Mouse (Mus musculus) megakaryocyte, adult 5-6 weeks (primary cell): ENCODE measurements at regions not wholly inside any gene's neighbourhood (a gene's known extent, or its start where the extent isn't known, plus 50 kb on each side); places are given as distances from the start of the nearest gene placed in this dataset.
"Not testable (repeated sequence)": the region's sequence is repeated elsewhere in the genome, so short reads cannot be mapped to it uniquely, and the experiment has no call there.

Experiments
- ATAC-seq: 2 replicates; pipeline ENCODE4 v1.8.0; 2016; ENCODE audit warnings: mild to moderate bottlenecking, inconsistent platforms; ENCODE audit not compliant: poor library complexity, severe bottlenecking

DNA sequence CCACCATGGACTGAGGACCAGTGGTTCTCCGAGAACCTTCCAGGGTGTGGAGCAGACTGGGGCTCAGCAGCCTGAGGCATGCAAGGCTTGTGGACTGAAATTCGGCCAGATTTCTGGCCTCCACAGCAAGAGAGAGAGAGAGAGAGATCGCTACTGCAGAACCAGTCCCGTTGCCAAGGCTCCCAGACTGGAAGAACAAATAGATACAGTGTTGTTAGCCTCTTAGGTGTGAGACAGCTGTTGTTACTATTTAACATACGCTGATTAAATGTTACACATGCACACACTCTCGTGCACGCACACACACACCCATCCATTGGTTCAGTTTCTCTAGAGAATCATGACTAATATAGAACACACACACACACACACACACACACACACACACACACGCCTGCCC is 133.4 kb upstream of the Ajap1 start:
- ATAC-seq = no peak

DNA sequence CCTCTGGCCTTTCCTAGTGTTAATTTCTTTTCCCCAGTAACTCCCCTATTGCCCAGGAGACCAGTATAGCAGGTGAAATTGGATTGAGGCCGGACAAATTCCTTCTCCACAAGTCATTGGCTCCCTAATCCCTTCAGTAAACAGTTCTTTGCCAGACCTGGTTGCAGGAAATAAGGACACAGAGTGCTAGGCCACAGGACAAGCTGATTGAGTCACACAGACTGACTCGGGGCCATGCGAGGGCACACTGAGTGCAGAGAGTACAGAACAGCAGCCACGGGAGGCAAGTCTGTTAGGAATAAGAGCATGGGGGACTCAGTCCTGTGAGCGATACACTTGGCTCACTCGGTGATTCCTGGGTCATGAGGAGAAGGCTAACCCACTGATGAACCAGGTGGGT is 134.3 kb upstream of the Ajap1 start:
- ATAC-seq = no peak

DNA sequence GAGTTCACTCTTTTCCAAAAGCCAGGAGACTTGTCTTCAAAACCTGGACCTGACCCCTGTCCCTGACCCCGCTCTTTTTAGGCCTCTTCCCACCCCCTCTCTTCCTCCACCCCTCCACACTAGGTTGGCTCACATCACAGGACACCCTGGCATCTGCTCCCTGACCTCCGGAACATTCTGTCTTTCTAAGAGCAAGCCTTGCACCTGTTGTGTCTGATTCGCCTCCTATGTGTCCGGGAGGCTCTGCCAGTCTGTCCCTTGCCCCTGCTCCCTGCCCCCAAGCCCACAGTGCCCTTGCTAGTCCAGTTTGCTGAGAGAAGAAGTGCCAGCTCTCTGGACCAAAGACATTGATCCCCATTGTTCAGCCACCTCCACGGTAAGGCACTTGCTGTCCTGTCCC is 138.3 kb upstream of the Ajap1 start:
- no peak for ATAC-seq

DNA sequence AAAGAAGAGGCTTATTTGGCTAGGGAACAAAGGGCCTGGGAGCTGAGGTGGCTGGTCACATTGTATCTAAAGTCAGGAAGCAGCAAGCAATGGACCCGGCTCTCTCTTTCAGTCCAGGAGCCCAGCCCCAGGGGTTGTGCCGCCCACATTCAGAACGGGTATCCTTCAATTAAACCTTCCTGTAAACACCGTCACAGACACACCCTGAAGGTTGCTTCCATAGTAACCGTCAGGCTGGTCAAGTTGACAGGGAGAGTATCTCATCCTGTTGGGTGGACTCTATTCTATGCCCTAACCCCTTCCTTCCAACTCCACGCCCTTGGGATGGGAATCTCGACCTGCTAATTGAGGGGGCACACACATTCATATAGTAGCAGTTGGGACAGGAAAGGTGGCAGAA is 148.6 kb upstream of the Ajap1 start:
- no peak for ATAC-seq

DNA sequence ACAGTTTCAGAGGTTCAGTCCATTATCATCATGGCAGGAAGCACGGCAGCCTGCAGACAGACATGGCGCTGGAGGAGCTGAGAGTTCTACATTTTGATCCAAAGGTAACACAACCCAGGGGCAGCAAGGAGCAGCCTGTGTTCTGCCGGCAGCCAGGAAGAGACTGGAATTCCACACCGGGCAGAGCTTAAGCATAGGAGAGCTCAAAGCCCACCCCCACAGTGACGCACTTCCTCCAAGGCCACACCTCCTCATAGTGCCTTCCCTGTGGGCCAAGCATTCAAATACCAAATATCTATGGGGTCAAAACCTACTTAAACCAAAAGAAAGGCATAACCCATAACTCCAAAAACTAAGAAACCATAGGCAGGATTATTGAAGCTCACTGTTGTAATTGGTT is 149.4 kb upstream of the Ajap1 start:
- ATAC-seq = no peak

DNA sequence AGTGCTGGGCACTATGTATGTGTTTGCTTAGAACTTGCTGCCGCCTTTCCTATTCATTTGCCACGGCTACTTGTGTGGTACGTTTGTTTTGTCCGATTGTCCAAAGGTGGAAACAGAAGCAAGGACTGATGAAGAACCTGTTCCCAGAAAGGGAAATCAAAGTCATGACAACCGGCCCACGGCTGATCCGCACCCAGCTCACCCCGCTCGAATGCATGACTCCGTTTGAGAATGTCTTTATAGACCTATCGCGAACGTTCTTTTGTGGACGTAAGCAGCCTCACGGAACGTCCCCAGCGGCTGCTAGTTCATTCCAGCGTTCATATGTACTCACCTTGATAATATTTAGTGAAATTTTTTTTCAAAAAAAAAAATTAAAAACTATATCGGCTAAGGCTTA is 149.9 kb upstream of the Ajap1 start:
- ATAC-seq = no peak

DNA sequence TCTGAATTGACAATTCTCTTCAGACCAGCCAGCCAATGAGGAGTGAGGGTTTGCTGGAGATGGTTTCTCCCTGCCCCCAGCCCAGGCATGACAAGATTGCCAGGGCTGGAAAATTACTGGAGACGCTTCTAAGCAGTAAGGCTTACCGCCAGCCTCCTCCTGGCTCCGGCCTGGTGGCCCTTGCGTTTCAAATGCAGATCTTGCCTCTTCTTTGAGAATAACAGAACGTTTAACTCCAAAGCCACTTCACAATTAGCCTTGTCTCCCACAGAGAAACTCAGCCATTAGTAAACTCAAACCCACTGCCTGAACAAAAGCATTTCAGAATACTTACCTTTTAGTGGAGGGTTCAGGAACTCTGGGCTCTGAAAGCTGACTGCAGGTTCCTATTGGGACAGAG is 150.6 kb upstream of the Ajap1 start:
- ATAC-seq = no peak

DNA sequence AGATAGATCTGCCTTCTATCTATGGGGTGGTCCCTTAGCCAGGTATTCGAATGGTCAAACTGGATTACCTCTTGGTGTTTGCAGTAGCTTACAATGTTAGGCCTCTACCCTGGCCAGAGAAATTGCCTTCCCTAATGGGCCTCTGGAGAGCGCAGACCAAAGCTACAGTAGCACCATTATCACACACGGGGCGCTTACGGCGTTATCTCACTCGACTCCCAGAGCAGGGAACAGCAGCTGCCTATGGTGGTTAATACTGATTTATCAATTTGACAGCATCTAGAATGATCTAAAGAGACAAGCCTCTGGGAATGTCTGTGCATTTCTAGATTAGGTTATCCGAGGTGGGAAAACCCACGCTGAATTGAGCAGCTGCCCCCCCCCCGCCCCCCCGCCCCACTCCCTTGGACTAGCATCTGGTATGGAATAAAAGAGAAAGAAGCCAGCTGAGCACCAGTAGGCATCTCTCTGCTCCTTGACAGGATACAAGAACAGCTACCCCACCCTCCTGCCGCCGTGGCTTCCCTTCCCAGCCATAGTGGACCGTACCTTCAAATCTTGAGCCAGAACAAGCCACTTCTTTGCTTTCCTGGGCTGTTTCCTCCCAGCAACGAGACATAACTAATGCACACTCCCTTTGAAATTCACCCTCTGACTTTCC is 151.7 kb upstream of the Ajap1 start:
- no peak for ATAC-seq

DNA sequence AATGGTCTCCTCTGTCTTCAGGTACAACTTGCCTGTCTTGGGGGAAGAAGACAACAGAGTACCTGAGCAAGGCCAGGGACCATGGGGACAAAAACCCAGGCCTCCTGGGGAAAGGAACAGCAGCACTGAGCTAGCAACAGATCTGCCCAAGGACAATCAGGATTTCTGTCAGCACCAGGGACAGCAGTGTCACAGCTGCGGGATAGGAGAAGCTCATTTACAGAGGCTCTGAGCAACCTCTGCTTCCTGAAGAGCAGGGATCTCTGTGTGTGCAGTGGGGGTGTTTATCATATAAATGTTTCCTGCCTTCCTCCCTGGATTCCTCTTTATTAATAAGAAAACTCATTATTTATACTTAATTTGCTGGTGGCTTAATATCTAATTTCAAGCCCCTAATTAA is 155.4 kb upstream of the Ajap1 start:
- ATAC-seq = no peak

DNA sequence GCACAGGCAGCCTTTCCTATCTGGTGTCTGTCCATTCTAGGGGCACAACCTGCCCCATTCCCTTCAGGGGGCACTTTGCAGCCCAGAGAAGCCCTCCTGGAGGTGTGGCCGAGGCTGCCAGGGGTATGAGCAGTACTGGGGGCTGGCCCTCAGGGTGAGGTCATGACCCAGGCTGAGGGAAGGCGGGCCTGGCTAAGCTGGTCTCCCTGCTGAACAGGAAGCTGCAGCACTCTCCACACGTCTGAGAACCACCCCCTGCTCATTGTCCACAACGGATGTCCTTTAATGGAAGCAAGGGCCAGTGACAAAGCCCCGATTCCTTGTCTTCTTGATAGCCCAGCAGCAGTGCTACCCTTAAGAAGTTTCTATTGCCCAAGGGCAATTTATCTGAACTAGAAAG is 169.2 kb upstream of the Ajap1 start:
- 0 out of 2 replicates have a peak, but pooled peaks have one; percentile 35 for ATAC-seq

DNA sequence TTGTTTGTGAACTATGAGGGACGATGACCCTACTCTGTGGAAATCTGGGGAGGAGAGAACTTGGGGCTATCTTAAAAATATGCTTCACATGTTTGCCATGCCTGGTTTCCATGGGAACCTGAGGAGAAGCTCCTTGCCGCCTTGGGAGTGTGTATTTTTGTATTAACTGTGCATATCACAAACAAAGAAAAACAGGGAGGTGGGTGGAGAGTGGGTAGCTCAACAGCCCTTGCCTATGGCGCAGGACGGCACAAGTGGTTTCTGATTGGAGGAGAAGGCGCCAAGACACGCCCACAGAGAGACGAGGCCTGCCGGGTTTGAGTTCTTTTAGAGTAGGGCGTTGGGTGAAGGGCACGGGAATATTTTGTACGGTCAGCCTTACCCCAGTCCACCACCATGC is 170.2 kb upstream of the Ajap1 start:
- no peak for ATAC-seq

DNA sequence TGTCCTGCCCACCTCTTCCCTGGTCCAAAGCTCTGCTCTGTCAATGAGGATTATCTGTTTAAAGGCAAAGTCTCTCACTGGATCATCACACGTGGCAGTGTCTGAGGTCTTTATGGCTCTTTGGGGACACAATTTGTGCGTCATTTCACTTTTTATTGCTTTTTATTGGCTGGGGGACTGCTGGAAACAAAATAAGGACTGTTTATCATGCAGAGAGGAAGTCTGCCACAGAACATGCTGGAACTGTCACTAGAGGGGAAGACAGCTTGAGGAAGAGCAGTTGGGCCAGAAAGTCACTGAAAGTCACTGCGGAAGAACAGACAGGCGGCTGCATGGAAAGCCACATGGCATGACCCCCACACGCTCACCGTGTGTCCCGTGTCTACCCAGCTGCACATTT is 180.1 kb upstream of the Ajap1 start:
- no peak for ATAC-seq

DNA sequence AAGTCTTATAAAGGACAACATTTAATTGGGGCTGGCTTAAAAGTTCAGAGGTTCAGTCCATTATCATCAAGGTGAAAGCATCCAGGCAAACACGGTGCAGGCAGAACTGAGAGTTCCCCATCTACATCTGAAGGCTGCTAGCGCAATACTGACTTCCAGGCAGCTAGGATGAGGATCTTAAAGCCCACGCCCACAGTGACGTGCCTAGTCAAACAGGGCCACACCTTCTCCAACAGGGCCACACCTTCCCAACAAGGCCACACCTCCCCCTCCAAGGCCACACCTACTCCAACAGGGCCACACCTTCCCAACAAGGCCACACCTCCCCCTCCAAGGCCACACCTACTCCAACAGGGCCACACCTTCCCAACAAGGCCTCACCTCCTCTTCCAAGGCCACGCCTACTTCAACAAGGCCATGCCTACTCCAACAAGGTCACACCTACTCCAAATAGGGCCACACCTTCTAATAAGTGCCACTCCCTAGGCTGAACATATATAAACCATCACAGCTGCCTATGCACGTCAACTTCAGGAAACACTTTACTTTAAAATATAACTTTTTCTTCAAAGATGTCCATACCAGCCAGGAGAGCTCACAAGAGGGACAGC is 184.1 kb upstream of the Ajap1 start:
- not testable (repeated sequence) for ATAC-seq

DNA sequence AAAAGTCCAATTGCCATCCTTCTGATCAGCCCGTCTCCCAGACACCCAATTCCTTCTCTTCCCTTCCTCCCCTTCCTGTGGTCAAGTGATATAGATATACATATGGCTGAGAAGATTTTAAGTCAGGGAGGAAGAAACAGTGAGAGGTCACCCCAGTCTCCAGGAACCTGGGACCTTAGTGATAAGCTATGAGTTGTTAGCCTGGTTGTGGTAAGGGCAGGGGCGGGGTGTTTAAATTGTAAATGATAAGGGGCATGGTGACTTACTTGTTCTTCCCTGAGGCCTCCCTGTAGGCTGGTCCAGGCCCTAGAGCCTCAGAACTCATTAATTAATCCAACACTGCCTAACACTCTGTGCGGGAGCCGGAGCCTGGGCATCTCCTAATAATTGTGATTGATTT is 186.5 kb upstream of the Ajap1 start:
- ATAC-seq = no peak

DNA sequence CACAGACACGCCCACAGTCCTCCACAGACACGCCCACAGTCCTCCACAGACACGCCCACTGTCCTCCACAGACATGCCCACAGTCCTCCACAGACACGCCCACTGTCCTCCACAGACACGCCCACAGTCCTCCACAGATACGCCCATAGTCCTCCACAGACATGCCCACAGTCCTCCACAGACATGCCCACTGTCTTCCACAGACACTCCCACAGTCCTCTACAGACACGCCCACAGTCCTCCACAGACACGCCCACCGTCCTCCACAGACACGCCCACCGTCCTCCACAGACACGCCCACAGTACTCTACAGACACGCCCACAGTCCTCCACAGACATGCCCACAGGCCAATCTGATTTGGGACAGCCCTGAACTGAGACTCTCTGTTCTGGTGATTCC is 187.6 kb upstream of the Ajap1 start:
- ATAC-seq = no peak

DNA sequence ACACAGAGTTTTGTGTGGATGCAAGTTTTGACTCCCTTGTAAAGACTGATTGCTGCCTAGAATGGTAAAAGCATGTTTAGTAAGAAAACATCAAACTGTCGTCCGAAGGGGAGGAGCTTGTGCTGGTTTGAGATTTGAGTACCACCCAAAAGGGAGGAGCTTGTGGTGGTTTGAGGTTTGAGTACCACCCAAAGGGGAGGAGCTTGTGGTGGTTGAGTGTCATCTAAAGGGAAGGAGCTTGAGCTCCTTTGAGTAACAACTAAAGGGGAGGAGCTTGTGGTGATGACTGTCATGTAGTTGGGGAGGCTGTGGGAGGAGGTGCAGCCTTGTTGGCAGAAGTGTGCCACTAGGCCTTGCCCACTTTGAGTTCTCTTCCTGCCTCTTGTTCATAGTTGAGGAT is 192.8 kb upstream of the Ajap1 start:
- ATAC-seq = no peak

DNA sequence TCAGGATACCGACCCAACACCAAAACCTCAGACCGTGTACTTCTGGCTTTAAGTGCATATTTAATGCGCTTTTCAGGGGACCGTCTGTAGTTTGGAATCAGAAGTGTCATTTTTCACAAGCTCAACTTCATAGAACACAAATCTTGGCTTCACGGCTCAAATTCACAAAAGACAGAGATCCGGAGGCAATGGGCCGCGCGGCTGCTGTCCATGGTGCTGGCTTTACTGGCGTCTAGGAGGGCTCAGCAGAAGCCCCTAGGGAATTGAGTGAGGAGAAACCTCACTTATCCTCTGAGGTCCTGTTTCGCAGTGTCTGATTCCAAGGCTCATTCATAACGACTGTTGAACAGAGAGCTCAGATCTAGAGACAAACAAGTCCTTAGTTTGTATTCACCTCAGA is 196.5 kb upstream of the Ajap1 start:
- ATAC-seq = no peak

DNA sequence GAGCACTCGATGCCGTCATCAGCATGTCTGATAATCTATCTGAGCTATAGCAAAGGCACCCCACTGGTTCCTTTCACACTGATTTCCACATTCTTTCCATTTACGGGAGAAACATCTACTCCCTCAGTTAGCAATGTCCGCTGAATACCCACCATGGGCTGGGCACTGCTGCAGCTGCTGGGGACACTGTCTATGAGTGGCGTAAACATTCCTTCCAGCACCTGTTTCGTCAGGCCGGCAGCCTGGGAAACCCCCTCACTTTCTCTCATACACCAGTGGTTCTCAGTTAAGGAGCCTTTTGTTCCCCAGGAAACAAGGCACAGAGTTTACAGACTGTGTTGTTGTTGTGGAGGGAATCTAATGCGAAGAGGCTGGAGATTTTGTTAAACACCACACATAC is 205.8 kb upstream of the Ajap1 start:
- ATAC-seq = no peak

DNA sequence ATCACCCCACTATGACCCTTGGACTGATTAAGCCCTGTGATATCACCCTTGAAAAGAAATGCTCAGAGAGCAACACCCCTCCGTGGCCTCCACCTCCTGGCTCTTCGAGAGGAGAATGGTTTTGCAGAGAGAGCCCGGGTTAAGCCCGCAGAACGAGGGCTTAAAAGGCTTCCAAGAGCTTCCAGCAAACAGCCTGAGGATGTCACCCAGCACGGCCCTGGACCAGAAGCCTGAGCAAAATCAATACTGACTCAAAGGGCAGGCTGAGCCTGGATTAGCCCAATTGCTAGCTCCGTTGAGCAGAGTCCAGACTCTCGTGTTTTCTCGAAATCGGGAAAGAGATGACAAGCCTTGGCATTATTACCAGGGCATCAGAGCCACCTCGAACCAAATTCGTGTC is 211.3 kb upstream of the Ajap1 start:
- no peak for ATAC-seq

DNA sequence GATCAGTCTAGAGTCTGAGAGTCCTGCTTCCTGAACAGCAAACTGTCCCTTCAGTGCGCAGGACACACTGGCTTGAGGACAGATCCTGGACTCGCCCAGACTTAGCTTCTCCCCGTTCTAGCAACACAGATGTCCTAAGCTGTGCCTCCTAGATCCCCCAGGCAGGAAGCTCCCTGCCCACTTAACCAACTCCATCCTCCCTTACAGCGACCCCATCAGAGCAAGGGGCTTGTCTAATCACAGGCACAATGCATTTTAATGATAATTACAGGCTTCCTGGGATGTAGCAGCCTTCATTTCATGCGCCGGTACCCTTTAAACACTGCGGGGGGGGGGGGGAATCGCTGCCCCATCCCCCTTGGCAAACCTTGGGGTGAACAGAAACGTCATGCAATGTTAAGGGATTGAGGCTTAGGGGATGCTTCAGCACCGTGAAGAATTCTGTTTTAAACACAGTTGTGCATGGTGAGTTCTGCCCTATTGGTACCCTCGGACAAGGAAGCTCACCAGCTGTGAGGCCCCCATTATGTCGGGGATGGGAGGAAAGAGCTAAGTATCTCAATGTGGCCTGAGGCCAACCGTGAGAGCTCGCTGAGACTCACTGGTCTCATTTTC is 213.9 kb upstream of the Ajap1 start:
- ATAC-seq = no peak

DNA sequence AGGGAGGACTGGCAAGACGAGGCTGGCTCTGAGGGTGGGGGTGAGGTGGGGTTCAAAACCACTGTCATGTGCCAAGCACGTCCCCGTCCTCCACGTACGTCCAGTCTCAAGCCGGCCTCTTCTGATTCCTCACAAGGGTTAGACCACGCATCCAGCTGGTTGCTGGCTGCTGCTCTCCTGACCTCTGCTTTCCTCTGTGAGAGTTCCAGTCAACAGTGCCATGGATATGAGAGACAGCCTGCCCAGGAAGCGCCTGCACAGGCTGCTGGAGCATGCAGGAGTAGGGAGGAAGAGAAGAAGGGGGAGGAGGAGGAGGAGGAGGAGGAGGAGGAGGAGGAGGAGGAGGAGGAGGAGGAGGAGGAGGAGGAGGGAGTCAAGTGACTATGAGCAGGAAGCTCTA is 224.6 kb upstream of the Ajap1 start:
- ATAC-seq = no peak

DNA sequence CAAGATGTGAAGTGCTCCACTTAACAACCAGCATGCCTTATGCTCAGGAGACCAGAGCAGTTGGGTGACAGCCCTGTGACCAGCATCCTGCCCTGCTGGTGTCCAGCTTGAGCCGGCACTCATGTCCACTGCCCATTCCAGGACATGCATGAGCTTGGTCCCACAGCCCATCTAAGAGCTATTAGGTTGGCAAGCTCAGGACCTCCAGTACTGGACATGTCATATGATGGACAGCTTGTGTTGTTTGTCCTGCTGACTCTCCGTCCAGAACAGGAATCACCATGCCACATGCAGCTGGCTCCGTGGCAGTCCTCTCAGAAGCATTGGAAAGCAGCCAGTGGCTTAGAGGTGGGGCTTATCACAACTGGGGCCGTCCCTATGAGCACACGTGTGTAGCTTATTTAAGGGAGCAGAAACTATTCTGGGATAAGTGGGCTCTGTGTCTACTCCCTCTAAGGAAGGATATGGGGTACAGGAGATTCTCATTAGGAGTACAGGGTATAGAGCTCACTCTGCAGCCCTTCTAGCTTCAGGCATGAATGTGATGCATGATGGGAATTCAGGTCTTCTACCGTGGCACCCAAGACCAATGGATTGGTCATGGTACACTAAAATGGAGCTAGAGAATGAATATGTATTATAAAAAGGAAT is 232.5 kb upstream of the Ajap1 start:
- no peak for ATAC-seq
